Mouse (Mus musculus) urinary bladder, postnatal 25 days (tissue): Measurements from ENCODE around the gene Sec23a.
"Not testable (repeated sequence)": the region's sequence is repeated elsewhere in the genome, so short reads cannot be mapped to it uniquely, and the experiment has no call there.

ENCODE experiments used
- DNase-seq: peaks from one replicate; pipeline ENCODE4 v3.0.0; 2022; ENCODE audit warnings: low spot score

The Sec23a gene

GRCm38 (mm10) chr12:59011844-59012709 is at the start of gene Sec23a:
Sec23a (minus strand) TSS chr12:59012017.
- DNase-seq, result peak; percentile 96

GRCm38 (mm10) chr12:59060993-59061595 is 49.3 kb upstream of the Sec23a start, which contains the start of gene Trappc6b:
Trappc6b (minus strand) TSS chr12:59061472.
- DNase-seq, result peak; percentile 68

GRCm38 (mm10) chr12:59060322-59060721 is 48.5 kb upstream of the Sec23a start:
- no peak for DNase-seq

- not testable (repeated sequence) for DNase-seq
Measured at GRCm38 (mm10) chr12:59058242-59058641, 46.4 kb upstream of the Sec23a start.

GRCm38 (mm10) chr12:59056222-59056621 is 44.4 kb upstream of the Sec23a start:
- DNase-seq, result no peak

- DNase-seq, result no peak
Measured at GRCm38 (mm10) chr12:59055196-59055850, 43.5 kb upstream of the Sec23a start.

GRCm38 (mm10) chr12:59053976-59054375 is 42.2 kb upstream of the Sec23a start:
- no peak for DNase-seq

- no peak for DNase-seq
Measured at GRCm38 (mm10) chr12:59053166-59053565, 41.3 kb upstream of the Sec23a start.

- no peak for DNase-seq
Measured at GRCm38 (mm10) chr12:59052470-59052869, 40.7 kb upstream of the Sec23a start.

GRCm38 (mm10) chr12:59040851-59041250 is 29.0 kb upstream of the Sec23a start:
- no peak for DNase-seq

GRCm38 (mm10) chr12:59039971-59040844 is 28.4 kb upstream of the Sec23a start:
- DNase-seq, result peak; percentile 19

GRCm38 (mm10) chr12:59039162-59039970 is 27.5 kb upstream of the Sec23a start:
- DNase-seq, result no peak

GRCm38 (mm10) chr12:59032101-59032500 is 20.3 kb upstream of the Sec23a start:
- DNase-seq, result no peak

- no peak for DNase-seq
Measured at GRCm38 (mm10) chr12:59021306-59021705, 9.5 kb upstream of the Sec23a start.

GRCm38 (mm10) chr12:59019891-59020290 is 8.1 kb upstream of the Sec23a start:
- no peak for DNase-seq

- no peak for DNase-seq
Measured at GRCm38 (mm10) chr12:59017970-59018369, 6.2 kb upstream of the Sec23a start.

- DNase-seq, result peak; percentile 84
Measured at GRCm38 (mm10) chr12:59013234-59013633, 1.4 kb upstream of the Sec23a start, which contains the start of gene Gemin2. Gemin2 (plus strand) TSS chr12:59013393.

GRCm38 (mm10) chr12:59012710-59013091 is 884 bp upstream of the Sec23a start:
- DNase-seq, result no peak

GRCm38 (mm10) chr12:59011275-59011843 is 458 bp downstream of the Sec23a start:
- DNase-seq, result no peak

- DNase-seq, result no peak
Measured at GRCm38 (mm10) chr12:59010482-59010881, 1.3 kb downstream of the Sec23a start.
